Mouse (Mus musculus) E14TG2a.4 (cell line): ENCODE measurements around the gene Megf8.

Source experiments
- CTCF ChIP-seq: conservative IDR thresholded peaks from 2 replicates; pipeline ENCODE4 v1.5.1; 2014; ENCODE audit warnings: low read length
- NANOG ChIP-seq: IDR thresholded peaks from 2 replicates; pipeline ENCODE4 v1.6.1; 2014; ENCODE audit warnings: borderline replicate concordance, low read length, mixed read lengths
- POU5F1 ChIP-seq: IDR thresholded peaks from 2 replicates; pipeline ENCODE4 v1.6.1; 2014; ENCODE audit warnings: low read length, borderline replicate concordance

DNA sequence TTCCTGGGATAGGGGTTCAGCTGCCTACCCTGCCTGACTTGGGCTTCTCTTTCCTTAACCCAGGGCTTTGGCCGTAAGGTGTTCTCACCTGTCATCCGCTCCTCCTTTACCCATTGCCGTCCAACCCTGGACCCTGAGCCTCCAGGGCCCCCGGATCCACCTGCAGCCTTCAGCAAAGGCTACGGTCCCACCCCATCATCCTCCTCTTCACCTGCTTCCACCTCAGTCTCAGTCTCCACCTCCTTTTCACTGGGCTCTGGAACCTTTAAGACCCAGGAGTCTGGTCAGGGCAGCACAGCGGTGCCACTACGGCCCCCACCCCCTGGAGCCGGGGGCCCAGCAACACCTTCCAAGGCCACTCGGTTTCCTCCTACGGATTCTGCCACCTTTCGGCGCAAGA lies 29.0 kb upstream of the Megf8 start:
- TF ChIP-seq CTCF (no peak), NANOG (no peak), POU5F1 (no peak)
